Mouse (Mus musculus): ENCODE data around the gene Ncoa6. TPM values are rescaled to one million over a fixed set of nuclear protein-coding genes. Genes with fewer than 3 reads are reported as not detected.

Gene Ncoa6
- total and polyA plus RNA-seq, 3 experiments, result 15.7 to 89.8 (median 48.8) TPM

GRCm38 (mm10) chr2:155513543-155513942 is 39.8 kb upstream of the Ncoa6 start:
- no peaks in the 10 kb centered on the region for H3K9me3 ChIP-seq (replicated peaks)
- no peak overlapping the region for H3K4me3 ChIP-seq (ENCODE audit: low read depth, low read length)
- H3K4me1 ChIP-seq (ENCODE audit: insufficient read depth, low read depth, low read length), result peaks cover 23% of the 10 kb centered on the region
- H3K27me3 ChIP-seq (ENCODE audit: insufficient read depth, low read length), result peaks cover 30% of the 10 kb centered on the region
- TF ChIP-seq TAL1 (conservative IDR thresholded peaks at IDR 0.05; ENCODE audit: low read depth, low read length), result no peak
- TF ChIP-seq GATA1 (IDR thresholded peaks at IDR 0.05; ENCODE audit: borderline replicate concordance, low read length), result no peak
- TF ChIP-seq GATA2 (IDR thresholded peaks at IDR 0.05; ENCODE audit: borderline replicate concordance, low read depth, low read length), result no peak
- no peak for TF ChIP-seq CTCF (IDR thresholded peaks at IDR 0.05; ENCODE audit: low read depth, low read length)
- TF ChIP-seq POLR2AphosphoS5 (IDR thresholded peaks at IDR 0.05; ENCODE audit: insufficient replicate concordance, low read depth, low read length), result no peak
- no peak for DNase-seq (ENCODE audit: low spot score)
- no peak for ATAC-seq (ENCODE audit: extremely low read depth, insufficient number of reproducible peaks, low FRiP score, poor library complexity, severe bottlenecking)
- H3K36me3 ChIP-seq (replicated peaks), result no peaks in the 10 kb centered on the region

GRCm38 (mm10) chr2:155512479-155512878 is 38.8 kb upstream of the Ncoa6 start:
- no peaks in the 10 kb centered on the region for H3K9me3 ChIP-seq (replicated peaks)
- ATAC-seq (ENCODE audit: extremely low read depth, insufficient number of reproducible peaks, low FRiP score, poor library complexity, severe bottlenecking), result 0 out of 2 replicates have a peak, but pooled peaks have one; percentile 15
- TF ChIP-seq CTCF (IDR thresholded peaks at IDR 0.05; ENCODE audit: low read depth, low read length), result 0 out of 2 replicates have a peak, but pooled peaks have one; percentile 40
- TF ChIP-seq GATA2 (IDR thresholded peaks at IDR 0.05; ENCODE audit: borderline replicate concordance, low read depth, low read length), result no peak
- peaks cover 20% of the 10 kb centered on the region for H3K4me1 ChIP-seq (ENCODE audit: insufficient read depth, low read depth, low read length)
- H3K4me3 ChIP-seq (ENCODE audit: low read depth, low read length), result no peak overlapping the region
- peak; percentile 41 for DNase-seq (ENCODE audit: low spot score)
- H3K36me3 ChIP-seq (replicated peaks), result no peaks in the 10 kb centered on the region
- H3K27me3 ChIP-seq (ENCODE audit: insufficient read depth, low read length), result peaks cover 35% of the 10 kb centered on the region

DNA sequence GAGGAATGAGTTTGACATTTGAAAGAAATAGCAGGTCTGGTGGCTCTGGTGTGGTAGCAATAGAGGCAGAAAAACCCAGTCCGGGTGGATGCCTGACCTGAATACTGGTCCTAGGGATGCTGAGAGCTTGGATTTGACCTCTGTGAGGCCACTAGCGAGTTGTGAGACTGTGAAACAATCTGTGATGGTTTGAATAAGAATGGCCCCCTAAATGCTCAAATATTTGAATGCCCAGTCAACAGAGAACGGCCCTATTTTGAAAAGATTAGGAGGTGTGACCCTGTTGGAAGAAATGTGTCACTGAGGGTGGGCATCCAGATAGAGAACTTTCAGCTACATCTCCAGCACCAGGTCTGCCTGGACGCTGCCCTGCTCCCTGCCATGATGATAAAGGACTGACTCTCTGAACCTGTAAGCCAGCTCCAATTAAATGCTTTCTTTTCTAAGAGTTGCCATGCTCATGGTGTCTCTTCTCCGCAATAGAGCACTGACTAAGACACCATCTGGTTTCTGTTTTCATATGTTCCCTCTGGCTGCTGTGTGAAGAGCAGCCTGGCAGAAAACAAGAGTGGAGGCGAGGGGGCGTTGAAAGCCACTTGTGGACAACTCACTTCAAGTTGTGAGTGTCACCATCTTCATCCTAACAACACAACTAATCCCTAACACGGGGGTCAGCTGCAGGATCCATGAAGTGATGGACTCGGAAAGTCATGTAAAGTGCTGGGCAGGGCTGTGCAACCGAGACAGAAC is 34.2 kb upstream of the Ncoa6 start:
- ATAC-seq (ENCODE audit: extremely low read depth, insufficient number of reproducible peaks, low FRiP score, poor library complexity, severe bottlenecking), result no peak
- TF ChIP-seq TAL1 (conservative IDR thresholded peaks at IDR 0.05; ENCODE audit: low read depth, low read length) (no peak), GATA2 (IDR thresholded peaks at IDR 0.05; ENCODE audit: borderline replicate concordance, low read depth, low read length) (no peak), GATA1 (IDR thresholded peaks at IDR 0.05; ENCODE audit: borderline replicate concordance, low read length) (no peak), CTCF (IDR thresholded peaks at IDR 0.05; ENCODE audit: low read depth, low read length) (no peak), POLR2AphosphoS5 (IDR thresholded peaks at IDR 0.05; ENCODE audit: insufficient replicate concordance, low read depth, low read length) (no peak)
- no peaks in the 10 kb centered on the region for H3K36me3 ChIP-seq (replicated peaks)
- no peak for DNase-seq (ENCODE audit: low spot score)
- H3K9me3 ChIP-seq (replicated peaks), result no peaks in the 10 kb centered on the region
- no peak overlapping the region for H3K4me3 ChIP-seq (ENCODE audit: low read depth, low read length)
- peaks cover 43% of the 10 kb centered on the region for H3K27me3 ChIP-seq (ENCODE audit: insufficient read depth, low read length)
- no peaks in the 10 kb centered on the region for H3K4me1 ChIP-seq (ENCODE audit: insufficient read depth, low read depth, low read length)

GRCm38 (mm10) chr2:155505811-155506210 is 32.1 kb upstream of the Ncoa6 start:
- DNase-seq (ENCODE audit: low spot score), result no peak
- no peaks in the 10 kb centered on the region for H3K36me3 ChIP-seq (replicated peaks)
- ATAC-seq (ENCODE audit: extremely low read depth, insufficient number of reproducible peaks, low FRiP score, poor library complexity, severe bottlenecking), result no peak
- H3K9me3 ChIP-seq (replicated peaks), result no peaks in the 10 kb centered on the region
- H3K4me1 ChIP-seq (ENCODE audit: insufficient read depth, low read depth, low read length), result 0 out of 2 replicates have a peak, but pooled peaks cover 3% of the 10 kb centered on the region
- peaks cover 46% of the 10 kb centered on the region for H3K27me3 ChIP-seq (ENCODE audit: insufficient read depth, low read length)
- TF ChIP-seq GATA1 (IDR thresholded peaks at IDR 0.05; ENCODE audit: borderline replicate concordance, low read length) (no peak), CTCF (IDR thresholded peaks at IDR 0.05; ENCODE audit: low read depth, low read length) (no peak), GATA2 (IDR thresholded peaks at IDR 0.05; ENCODE audit: borderline replicate concordance, low read depth, low read length) (no peak), POLR2AphosphoS5 (IDR thresholded peaks at IDR 0.05; ENCODE audit: insufficient replicate concordance, low read depth, low read length) (no peak), TAL1 (conservative IDR thresholded peaks at IDR 0.05; ENCODE audit: low read depth, low read length) (no peak)
- no peak overlapping the region for H3K4me3 ChIP-seq (ENCODE audit: low read depth, low read length)

DNA sequence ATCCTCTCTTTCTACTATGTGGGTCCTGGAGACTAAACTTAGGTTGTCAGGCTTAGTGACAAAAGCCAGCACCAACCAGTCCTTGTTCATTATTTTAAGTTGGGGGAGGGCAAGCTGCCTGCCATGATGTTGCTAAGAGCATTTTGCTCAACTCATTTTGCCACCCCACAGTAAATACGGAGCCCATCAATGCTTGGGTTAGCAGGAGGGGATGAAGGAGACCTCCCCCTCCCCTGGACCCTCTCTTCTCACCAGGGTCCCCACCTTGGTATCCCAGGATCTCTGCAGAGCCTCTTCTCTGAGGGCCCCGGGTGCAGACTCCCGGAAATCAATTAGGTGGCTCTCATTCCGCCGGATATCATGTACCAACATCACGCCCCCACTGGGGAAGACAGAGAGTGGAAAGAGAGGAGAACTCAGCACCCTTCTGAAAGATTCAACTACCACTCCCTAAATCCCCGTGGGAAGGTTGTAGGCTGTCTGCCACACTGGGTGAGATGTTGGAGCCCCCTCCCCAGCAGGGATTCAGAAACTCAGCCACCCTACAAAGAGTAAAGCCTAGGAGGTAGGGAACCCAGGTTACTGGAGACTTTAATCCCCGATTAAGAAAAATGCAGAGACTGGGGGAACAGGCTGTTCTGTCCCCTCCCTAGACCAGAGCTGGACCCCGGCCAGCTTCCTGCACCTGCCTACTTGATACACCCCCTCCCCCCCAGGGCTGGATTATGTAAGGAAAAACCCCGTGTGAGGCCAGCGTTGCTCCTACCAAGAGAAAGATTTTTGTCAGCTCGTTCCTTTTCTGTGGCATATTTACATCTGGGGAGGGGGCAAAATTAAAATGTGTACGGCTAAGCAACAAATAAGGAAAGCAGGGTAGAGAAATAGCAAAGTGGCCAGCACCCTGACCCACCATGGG is 31.0 kb upstream of the Ncoa6 start:
- no peak overlapping the region for H3K4me3 ChIP-seq (ENCODE audit: low read depth, low read length)
- no peak for DNase-seq (ENCODE audit: low spot score)
- TF ChIP-seq GATA1 (IDR thresholded peaks at IDR 0.05; ENCODE audit: borderline replicate concordance, low read length) (no peak), TAL1 (conservative IDR thresholded peaks at IDR 0.05; ENCODE audit: low read depth, low read length) (no peak), GATA2 (IDR thresholded peaks at IDR 0.05; ENCODE audit: borderline replicate concordance, low read depth, low read length) (no peak), POLR2AphosphoS5 (IDR thresholded peaks at IDR 0.05; ENCODE audit: insufficient replicate concordance, low read depth, low read length) (no peak), CTCF (IDR thresholded peaks at IDR 0.05; ENCODE audit: low read depth, low read length) (no peak)
- H3K9me3 ChIP-seq (replicated peaks), result no peaks in the 10 kb centered on the region
- H3K27me3 ChIP-seq (ENCODE audit: insufficient read depth, low read length), result peaks cover 51% of the 10 kb centered on the region
- 0 out of 2 replicates have a peak, but pooled peaks cover 3% of the 10 kb centered on the region for H3K4me1 ChIP-seq (ENCODE audit: insufficient read depth, low read depth, low read length)
- ATAC-seq (ENCODE audit: extremely low read depth, insufficient number of reproducible peaks, low FRiP score, poor library complexity, severe bottlenecking), result no peak
- no peaks in the 10 kb centered on the region for H3K36me3 ChIP-seq (replicated peaks)

- Histone ChIP-seq H3K4me1 (ENCODE audit: insufficient read depth, low read depth, low read length) (0 out of 2 replicates have a peak, but pooled peaks cover 3% of the 10 kb centered on the region), H3K36me3 (replicated peaks) (no peaks in the 10 kb centered on the region), H3K27me3 (ENCODE audit: insufficient read depth, low read length) (peaks cover 58% of the 10 kb centered on the region), H3K4me3 (ENCODE audit: low read depth, low read length) (no peak overlapping the region), H3K9me3 (replicated peaks) (no peaks in the 10 kb centered on the region)
- DNase-seq (ENCODE audit: low spot score), result no peak
- TF ChIP-seq TAL1 (conservative IDR thresholded peaks at IDR 0.05; ENCODE audit: low read depth, low read length) (no peak), POLR2AphosphoS5 (IDR thresholded peaks at IDR 0.05; ENCODE audit: insufficient replicate concordance, low read depth, low read length) (no peak), GATA2 (IDR thresholded peaks at IDR 0.05; ENCODE audit: borderline replicate concordance, low read depth, low read length) (no peak), GATA1 (IDR thresholded peaks at IDR 0.05; ENCODE audit: borderline replicate concordance, low read length) (no peak), CTCF (IDR thresholded peaks at IDR 0.05; ENCODE audit: low read depth, low read length) (no peak)
- no peak for ATAC-seq (ENCODE audit: extremely low read depth, insufficient number of reproducible peaks, low FRiP score, poor library complexity, severe bottlenecking)
These were observed 28.9 kb upstream of the Ncoa6 start for GRCm38 (mm10) chr2:155502596-155502995.

All from G1E (cell line).